Mouse (Mus musculus) embryonic facial prominence, embryonic 12.5 days (tissue): ENCODE measurements at regions not wholly inside any gene's neighbourhood (a gene's known extent, or its start where the extent isn't known, plus 50 kb on each side); places are given as distances from the start of the nearest gene placed in this dataset.

Experiments
- ATAC-seq: fragments of 200-750 bp; cut with Nextera tagmentation; 2 replicates; pipeline ENCODE4 v1.8.0; 2017; ENCODE audit not compliant: insufficient number of reproducible peaks, insufficient read depth, low FRiP score, low TSS enrichment
- H3K27ac ChIP-seq: fragments of 300-500 bp; sonication (generic); 2 replicates; pipeline ENCODE4 v1.5.1; 2016; ENCODE audit warnings: mild to moderate bottlenecking
- H3K27me3 ChIP-seq: fragments of 300-500 bp; sonication (generic); 2 replicates; pipeline ENCODE4 v1.6.1; 2016; ENCODE audit warnings: mild to moderate bottlenecking, moderate library complexity
- H3K36me3 ChIP-seq: fragments of 300-500 bp; sonication (generic); 2 replicates; pipeline ENCODE4 v1.6.1; 2016; ENCODE audit warnings: mild to moderate bottlenecking
- H3K4me1 ChIP-seq: fragments of 300-500 bp; sonication (generic); 2 replicates; pipeline ENCODE4 v1.6.1; 2016
- H3K4me2 ChIP-seq: fragments of 300-500 bp; sonication (generic); replicated peaks from 2 replicates; pipeline ENCODE4 v1.6.1; 2016; ENCODE audit warnings: mild to moderate bottlenecking, moderate library complexity
- H3K4me3 ChIP-seq: fragments of 300-500 bp; sonication (generic); 2 replicates; pipeline ENCODE4 v1.5.1; 2016; ENCODE audit warnings: mild to moderate bottlenecking
- H3K9ac ChIP-seq: fragments of 300-500 bp; sonication (generic); 2 replicates; pipeline ENCODE4 v1.6.1; 2016; ENCODE audit warnings: mild to moderate bottlenecking, moderate library complexity
- H3K9me3 ChIP-seq: fragments of 300-500 bp; sonication (generic); 2 replicates; pipeline ENCODE4 v1.6.1; 2016; ENCODE audit warnings: mild to moderate bottlenecking, moderate library complexity
- WGBS: fragments of 180-500 bp; shearing (Covaris S2); methylation state at CpG from one replicate; pipeline ENCODE4 v1.1.7; 2016; 5-methylcytosine and 5-hydroxymethylcytosine counted together

GRCm38 (mm10) chr4:72285112-72285675 is 84.5 kb upstream of the Tle1 start:
- 49% methylated on average over 1 of the region's 1 CpGs for WGBS
- Histone ChIP-seq H3K27me3 (no peaks in the 10 kb centered on the region), H3K4me1 (no peaks in the 10 kb centered on the region), H3K36me3 (no peaks in the 10 kb centered on the region), H3K27ac (no peak overlapping the region), H3K4me2 (no peak overlapping the region), H3K9ac (no peak overlapping the region), H3K9me3 (0 out of 2 replicates have a peak, but pooled peaks cover 4% of the 10 kb centered on the region), H3K4me3 (no peak overlapping the region)
- no peak for ATAC-seq

- no peaks in the 10 kb centered on the region for H3K36me3 ChIP-seq
- H3K27me3 ChIP-seq = no peaks in the 10 kb centered on the region
- no peak overlapping the region for H3K4me3 ChIP-seq
- ATAC-seq = no peak
- no peaks in the 10 kb centered on the region for H3K9me3 ChIP-seq
- no peak overlapping the region for H3K27ac ChIP-seq
- 92% methylated on average over 1 of the region's 1 CpGs for WGBS
- no peak overlapping the region for H3K9ac ChIP-seq
- no peaks in the 10 kb centered on the region for H3K4me1 ChIP-seq
- no peak overlapping the region for H3K4me2 ChIP-seq
Observed at GRCm38 (mm10) chr4:72250531-72250930, 49.8 kb upstream of the Tle1 start.
